Mouse (Mus musculus) heart, postnatal 10 days (tissue): ENCODE data around the gene Tcap. TPM values are rescaled to one million over a fixed set of nuclear protein-coding genes. Genes with fewer than 3 reads are reported as not detected.
"Not testable (repeated sequence)": the region's sequence is repeated elsewhere in the genome, so short reads cannot be mapped to it uniquely, and the experiment has no call there.

Experiments used
- DNase-seq, 2 experiments: peaks; one replicate each; pipeline ENCODE4 v3.0.0; 2021
- intact Hi-C: fragments of 180-260 bp; cut with DNase I; formaldehyde crosslinking; loops from one replicate; pipeline ENCODE4 v1.15.1; 2025
- total RNA-seq, 2 experiments: library from RNA; stranded (reverse); gene quantifications; 2 replicates each; pipeline ENCODE4 v1.2.3; 2021

Tcap gene
- total RNA-seq, 2 experiments from 2014 or later: 469 to 500 TPM

DNA sequence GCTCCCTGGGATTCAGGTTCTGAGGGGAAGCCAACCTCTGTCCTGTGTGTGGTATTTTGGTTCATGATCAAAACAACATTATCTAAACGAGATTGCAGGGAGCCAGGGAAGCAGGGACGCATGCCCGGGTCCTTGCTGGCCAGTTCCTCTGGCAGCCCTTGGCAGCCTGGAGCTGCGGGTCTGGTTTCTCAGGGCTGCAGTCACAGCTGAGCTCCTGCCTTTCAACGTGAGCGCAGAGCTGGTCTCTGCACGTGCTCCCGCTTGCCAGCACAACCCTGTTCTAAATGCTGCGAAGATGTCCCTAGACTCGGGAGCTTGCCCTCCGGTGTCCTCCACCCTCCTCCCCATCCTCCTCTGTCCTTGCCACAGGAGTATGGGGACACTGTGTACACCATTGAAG lies 5.8 kb upstream of the Tcap start:
- intact Hi-C loops: no loop called here
- peak; percentile 71 to 84 for DNase-seq

GRCm38 (mm10) chr11:98379379-98379778 lies 4.2 kb upstream of the Tcap start:
- intact Hi-C loops: no loop called here
- peak in 1 of 2 experiments; percentile 69 for DNase-seq

- DNase-seq: peak; percentile 75 to 77
- intact Hi-C loops: no loop called here
These were observed 3.5 kb upstream of the Tcap start for GRCm38 (mm10) chr11:98380106-98380505.

GRCm38 (mm10) chr11:98381651-98382050 lies 2.0 kb upstream of the Tcap start:
- DNase-seq: no peak
- intact Hi-C loops: no loop called here

DNA sequence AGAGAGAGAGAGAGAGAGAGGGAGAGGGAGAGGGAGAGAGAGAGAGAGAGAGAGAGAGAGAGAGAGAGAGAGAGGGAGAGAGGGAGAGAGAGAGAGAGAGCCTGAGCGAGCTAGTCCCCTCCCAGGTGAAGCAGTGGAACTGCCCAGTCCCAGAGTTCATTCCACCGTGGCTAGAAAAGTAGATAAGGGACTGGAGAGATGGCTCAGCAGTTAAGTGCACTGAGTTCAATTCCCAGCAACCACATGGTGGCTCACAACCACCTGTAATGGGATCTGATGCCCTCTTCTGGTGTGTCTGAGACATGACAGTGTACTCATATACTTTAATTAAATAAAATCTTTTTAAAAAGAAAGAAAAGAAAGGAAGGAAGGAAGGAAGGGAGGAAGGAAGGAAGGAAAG lies 1.2 kb upstream of the Tcap start:
- DNase-seq, intact Hi-C loops: not testable (repeated sequence)

- intact Hi-C loops: no loop called here
- no peak for DNase-seq
These were observed 605 bp downstream of the Tcap start for GRCm38 (mm10) chr11:98384216-98384615.

DNA sequence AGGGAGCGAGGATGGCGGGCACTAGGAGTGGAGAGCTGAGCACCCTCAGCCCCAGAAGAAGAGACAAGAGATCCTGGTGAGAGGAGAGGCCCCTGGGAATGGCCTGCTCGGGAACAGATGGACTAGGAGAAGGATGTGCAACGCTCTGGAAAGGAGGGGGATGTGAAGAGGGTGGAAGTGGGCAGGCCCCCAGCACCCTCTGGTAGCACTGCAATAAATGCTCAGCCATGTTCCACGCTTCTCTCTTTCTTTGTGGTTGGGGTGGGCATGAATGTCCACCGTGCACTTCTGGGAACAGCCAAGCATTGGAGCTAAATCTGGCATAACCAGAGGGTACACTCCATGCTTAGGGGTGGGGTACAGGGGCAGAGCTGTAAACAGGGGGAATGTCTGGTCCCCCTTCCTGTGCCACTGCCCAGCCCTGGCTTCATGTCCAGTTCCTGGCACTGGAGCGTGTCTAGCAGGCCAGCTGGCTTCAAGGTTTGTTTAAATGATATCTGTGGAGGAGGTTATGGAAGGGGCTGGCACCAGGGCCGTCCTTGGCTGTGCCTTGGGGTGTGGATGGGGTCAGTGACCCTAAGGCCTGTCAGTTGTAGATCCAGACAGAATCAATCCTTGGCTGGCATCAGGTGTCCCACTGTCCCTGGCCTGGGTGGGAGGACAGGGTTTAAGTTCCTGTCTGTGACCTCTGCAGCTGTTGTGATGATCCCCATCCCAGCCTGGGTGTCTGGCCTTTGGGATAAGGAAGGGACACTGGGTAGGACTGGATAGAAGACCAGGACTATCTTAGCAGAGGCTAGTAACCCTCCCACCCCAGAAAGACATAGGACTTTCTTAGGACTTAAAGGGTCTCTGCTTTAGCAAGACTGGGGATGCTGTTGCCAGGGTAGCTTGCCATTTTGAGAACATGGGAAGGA lies 1.4 kb downstream of the Tcap start:
- intact Hi-C loops: no loop called here
- peak; percentile 64 to 74 for DNase-seq

DNA sequence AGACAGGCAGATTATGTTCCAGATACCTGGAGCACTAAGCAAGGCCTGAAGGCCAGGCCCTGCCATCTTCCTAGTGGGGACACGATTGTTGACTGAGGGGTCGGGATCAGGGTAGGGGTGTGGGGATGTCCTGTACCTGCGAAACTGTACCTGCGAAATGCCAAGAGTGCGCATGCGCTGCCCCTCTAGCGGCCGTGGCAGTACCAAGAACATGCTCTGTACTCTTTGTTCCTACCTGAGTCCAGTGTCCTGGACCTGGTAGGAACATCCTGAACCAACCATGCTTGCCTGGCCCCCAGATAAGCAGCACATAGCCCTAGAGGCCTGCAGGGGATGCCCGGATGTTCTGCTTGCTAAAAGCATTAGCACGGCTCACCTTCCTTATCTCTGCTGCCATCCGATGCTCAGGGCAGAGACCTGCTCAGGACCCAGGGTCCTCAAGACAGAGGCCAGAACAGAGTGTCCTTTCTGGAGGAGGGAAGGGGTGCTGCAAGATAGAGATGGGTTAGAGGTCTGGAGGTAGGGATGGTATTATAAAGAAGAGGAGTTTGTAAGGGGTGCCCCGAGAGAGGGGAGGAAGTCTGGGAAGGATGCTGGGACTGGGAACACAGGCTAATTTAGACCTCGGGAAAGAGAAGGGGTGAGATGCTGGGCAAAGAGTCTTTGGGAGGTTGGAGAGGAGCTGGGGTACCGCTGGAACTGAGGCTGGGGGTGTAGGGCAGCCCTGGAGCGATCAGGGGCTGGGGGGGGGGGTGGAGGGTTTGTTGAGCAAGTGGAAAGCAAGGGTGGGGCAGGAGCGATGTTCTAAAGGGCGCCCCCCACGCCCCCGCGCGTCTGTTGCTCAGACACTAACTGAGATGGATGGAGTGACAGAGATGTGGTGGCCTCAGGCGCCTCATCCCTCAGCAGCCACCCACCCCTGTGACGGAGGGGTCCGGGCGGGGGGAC lies 2.3 kb downstream of the Tcap start, which contains the start of gene Pnmt:
Gene Pnmt (plus strand): TSS at position 813 of the 948 bp plus-strand sequence.
- no peak for DNase-seq
- intact Hi-C loops: no loop called here

DNA sequence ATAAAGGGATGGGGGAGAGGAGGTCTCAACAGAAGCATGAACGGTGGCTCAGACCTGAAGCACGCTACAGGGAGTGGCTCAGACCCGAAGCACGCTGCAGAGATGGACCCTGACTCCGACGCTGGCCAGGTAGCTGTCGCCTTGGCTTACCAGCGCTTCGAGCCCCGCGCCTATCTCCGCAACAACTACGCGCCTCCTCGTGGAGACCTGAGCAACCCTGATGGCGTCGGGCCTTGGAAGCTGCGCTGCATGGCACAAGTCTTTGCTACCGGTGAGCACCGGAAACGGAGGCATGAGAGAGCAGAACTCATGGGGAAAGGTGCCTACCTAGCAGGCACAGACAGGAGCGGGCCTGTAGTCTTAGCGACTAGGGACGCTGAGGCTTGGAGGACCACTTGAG lies 3.0 kb downstream of the Tcap start:
- DNase-seq: no peak
- intact Hi-C loops: no loop called here

DNA sequence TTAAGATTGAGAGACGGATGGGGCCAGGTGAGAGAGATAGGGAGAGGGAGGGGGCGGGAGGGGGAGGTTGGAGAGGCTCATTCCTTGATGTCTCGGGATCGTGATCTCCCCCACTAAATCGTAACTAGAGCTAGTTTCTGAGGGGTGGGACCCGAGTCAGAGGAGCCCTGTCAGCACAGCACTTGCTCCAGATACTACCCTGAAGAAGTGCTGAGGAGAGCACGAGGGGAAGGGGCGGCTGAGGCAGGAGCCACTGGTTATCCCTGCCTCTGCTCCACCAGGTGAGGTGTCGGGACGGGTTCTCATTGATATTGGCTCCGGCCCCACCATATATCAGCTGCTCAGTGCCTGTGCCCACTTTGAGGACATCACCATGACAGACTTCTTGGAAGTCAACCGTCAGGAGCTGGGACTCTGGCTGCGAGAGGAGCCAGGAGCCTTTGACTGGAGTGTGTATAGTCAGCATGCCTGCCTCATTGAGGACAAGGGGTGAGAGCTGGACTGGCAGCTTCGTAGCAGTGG lies 3.5 kb downstream of the Tcap start:
- intact Hi-C loops: no loop called here
- no peak for DNase-seq

DNA sequence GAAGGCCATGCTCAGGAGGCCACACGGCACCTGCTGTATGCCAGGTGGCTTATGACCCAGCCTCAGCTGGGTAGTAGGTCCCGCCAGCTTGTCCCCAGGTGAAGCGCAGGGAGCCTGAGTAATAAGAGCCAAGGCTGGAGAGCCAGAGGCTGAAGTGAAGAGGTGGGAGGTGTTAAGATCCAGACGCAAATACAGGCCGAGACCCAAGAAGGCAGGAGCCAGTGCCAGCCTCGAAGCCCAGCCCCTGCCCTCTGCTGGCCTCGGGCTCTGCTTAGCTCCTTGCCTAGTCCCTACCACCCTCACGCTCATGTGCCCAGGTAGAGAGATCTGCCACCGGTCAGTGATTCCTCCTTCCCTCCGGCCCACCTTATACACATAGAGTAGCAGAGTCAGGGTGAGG lies 4.7 kb downstream of the Tcap start:
- no peak for DNase-seq
- intact Hi-C loops: loop anchor here (2.0 kb wide), 1 partner anchor 17 kb away; no protein-coding TSS in a partner anchor

DNA sequence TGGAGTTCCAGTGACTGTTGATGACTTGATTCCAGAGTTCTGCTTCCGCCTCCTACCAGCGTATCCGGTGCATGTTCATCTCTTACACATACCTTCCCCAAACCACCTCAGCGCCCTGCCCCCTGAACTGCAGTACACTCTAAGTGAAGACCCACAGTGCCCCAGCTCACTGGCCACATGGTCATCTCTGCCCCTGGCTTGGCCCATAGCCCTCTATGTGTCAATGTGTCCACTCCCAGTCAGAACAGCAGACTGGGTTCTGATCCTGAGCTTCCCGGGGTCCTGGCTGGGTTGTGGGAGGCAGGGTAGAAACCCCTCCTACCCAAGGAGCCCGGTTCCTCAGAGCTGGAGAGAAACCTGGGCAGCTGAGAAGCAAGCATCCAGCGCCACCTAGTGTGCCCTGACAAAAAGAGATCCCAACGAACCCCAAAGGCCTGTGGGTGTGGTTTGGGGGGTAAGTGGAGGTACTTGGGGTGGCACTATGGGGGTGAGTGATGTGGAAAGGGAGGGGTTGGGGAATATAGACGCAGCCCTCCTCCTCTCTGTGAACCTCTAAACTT lies 5.7 kb downstream of the Tcap start:
- peak; percentile 70 to 73 for DNase-seq
- intact Hi-C loops: loop anchor here (1.0 to 2.0 kb wide), 2 partner anchors 18 to 47 kb away; no protein-coding TSS in a partner anchor

DNA sequence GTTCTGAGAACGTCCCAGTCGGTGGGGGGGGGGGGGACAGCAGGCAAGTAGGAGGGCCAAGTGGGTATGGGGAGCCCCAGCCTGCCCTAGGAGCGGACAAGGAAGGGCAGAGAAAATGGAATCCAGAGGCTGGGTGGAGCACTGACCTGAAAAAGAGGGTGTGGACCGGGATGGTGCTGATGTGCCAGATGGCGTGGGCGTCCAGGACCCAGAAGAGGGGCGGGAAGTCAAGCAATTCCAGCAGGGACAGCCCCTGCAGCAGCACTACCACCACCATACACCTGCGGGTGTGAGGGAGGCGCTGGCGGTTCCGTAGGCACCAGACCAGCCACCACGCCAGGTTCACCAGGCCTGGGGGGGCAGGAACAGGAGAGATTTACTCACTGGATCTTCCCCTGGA lies 6.5 kb downstream of the Tcap start:
- intact Hi-C loops: no loop called here
- DNase-seq: no peak

DNA sequence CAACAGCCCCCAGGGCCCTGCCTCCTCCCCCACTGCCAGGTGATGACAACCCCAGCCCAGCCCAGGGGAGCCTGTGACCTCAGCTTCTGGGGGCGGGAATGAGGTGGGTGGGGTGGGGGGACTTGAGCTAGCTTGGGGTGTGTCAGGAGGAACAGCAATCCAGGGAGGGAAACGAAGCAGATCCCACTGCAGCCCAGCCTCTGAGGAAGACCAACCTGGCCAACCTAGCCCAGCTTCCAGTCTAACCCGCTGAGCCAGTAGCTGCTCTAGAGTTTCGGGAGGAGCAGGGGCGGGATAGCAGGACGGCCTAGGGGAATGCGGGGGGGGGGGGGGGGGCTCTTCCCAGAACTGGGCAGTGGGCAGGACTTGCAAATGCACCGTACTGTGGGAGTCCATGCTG lies 8.4 kb downstream of the Tcap start:
- DNase-seq: no peak
- intact Hi-C loops: no loop called here

DNA sequence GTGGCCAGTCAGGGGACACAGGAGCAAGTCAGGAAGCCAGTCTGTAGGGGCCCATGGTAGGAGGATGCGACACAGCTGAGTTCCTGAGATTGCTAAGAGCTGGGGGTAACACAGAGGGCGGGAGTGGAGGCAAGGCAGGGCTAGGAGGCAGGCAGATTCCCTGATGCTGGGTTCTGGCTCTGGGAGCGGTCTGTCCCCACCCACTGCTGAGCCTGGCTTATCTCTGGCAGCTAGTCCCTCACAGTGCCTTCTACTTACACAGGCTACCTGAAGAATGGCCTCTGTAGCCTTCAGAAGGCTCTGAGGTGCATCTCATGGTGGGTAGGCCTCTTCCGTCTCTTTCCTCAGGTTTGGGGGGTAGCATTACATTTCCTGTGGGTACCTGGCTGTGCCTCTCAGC lies 9.0 kb downstream of the Tcap start:
- intact Hi-C loops: no loop called here
- DNase-seq: peak in 1 of 2 experiments; percentile 31

DNA sequence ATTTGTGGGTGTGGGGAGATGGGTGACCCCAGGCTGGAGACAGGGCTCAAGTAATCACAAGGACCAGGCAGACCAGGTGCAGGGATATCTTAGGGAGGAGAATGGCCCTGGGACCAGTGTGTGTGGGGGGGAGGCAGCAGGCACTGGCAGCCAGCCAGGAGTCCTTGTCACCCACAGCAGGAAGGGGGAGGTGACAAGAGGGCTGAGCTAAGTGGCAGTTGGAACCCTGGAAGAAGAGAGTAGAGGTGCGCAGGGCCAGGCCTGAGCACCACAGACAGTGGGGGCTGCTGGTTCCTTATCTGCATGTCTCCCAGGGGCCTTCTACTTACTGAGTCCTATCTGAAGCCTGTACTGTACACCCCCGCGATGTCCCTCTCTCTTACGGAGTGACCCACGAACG lies 9.7 kb downstream of the Tcap start:
- intact Hi-C loops: no loop called here
- DNase-seq: peak; percentile 76 to 79

DNA sequence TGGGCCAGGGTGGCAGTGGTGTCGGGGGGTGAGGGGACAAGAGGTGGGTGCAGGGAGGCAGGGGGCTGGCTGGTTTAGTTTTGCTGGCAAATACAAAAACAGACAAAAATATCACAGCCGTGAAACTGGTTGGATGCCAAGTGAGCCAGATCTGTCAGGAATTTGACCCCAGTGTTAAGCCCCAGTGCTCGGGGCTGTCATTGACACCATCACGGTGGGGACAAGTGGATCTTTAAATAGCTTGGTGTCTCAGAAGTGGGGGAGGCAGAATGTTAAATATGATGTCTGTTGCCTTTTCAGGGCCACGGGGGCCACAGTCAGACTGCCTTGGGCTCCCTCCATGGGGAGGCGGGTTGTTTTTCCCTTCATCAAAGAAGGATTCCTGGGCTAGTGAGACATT lies 10.7 kb downstream of the Tcap start:
- intact Hi-C loops: no loop called here
- DNase-seq: peak; percentile 76 to 80

- intact Hi-C loops: no loop called here
- DNase-seq: peak; percentile 80 to 85
These were observed 11.4 kb downstream of the Tcap start for GRCm38 (mm10) chr11:98395041-98395440.

DNA sequence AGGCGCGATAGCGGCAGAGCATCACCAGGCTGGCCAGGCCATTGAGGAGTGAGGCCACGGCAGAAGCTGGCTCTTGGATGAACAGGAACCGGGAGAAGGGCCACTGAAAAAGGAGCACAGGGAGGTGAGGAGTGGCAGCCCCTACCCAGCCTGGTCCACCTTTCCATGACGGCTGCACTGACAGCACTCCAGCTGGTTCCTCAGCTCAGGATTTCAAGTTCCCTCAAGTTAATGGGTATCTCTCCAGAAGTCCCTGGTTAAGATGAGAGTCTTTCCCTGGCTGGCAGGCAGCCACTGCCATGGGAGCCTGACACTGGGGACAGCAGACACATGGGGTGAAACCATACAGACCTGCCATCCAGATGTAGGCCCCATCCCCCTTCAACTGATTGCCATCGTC lies 14.3 kb downstream of the Tcap start:
- intact Hi-C loops: no loop called here
- no peak for DNase-seq

- intact Hi-C loops: no loop called here
- peak; percentile 90 to 93 for DNase-seq
These were observed 16.6 kb downstream of the Tcap start, which contains the start of gene Pgap3 for GRCm38 (mm10) chr11:98400161-98400726. Gene Pgap3, minus strand, starts transcription at chr11:98400490.
